Mouse (Mus musculus) bone marrow macrophage, adult 2 months (primary cell): ENCODE measurements around the gene Zcchc3.

Experiments
- CTCF ChIP-seq: IDR thresholded peaks from 2 replicates; pipeline ENCODE4 v1.5.1; 2012; ENCODE audit warnings: low read depth, mild to moderate bottlenecking, low read length, moderate library complexity
- POLR2A ChIP-seq: IDR thresholded peaks from 2 replicates; pipeline ENCODE4 v1.6.1; 2012; ENCODE audit warnings: mild to moderate bottlenecking, low read depth, low read length, borderline replicate concordance

- TF ChIP-seq CTCF (no peak), POLR2A (no peak)
Observed at GRCm38 (mm10) chr2:152372104-152372503, 42.7 kb downstream of the Zcchc3 start.
